Mouse (Mus musculus): ENCODE data around the gene Cox11. TPM values are rescaled to one million over a fixed set of nuclear protein-coding genes. Genes with fewer than 3 reads are reported as not detected.

Gene Cox11
- polyA plus RNA-seq, 1 experiment, result not detected

DNA sequence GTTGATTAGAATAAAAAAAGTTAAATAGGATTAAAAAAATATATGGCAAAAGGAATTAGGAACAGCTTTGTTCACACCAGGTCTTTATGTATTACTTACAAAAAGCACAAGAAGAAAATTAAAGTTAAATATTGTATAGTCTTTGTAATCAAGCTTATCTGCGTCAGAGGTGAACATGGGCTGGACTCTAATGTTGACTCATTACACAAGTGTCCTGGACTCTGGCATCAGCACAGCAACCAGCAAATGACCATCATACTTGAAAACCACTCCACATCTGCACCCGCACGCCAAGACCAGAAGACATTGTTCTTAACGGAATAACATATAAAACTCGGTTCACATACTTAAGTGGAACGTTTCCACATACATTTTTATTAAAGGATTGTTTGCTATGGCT lies 29.4 kb downstream of the Cox11 start:
- no peak overlapping the region for H3K4me3 ChIP-seq (ENCODE audit: insufficient read depth, low read depth, low read length)
- 98% methylated on average over 6 of the region's 6 CpGs for WGBS
- H3K27ac ChIP-seq (ENCODE audit: insufficient read depth, low read depth, low read length), result no peak overlapping the region
- TF ChIP-seq POLR2A (IDR thresholded peaks at IDR 0.05; ENCODE audit: insufficient read depth, low read depth, low read length) (no peak), CTCF (IDR thresholded peaks at IDR 0.05; ENCODE audit: insufficient read depth, low read depth, low read length) (no peak)
- peaks cover 4% of the 10 kb centered on the region; the same call in 1 of the 2 replicates for H3K4me1 ChIP-seq (ENCODE audit: control insufficient read depth, insufficient read depth, low read length)

DNA sequence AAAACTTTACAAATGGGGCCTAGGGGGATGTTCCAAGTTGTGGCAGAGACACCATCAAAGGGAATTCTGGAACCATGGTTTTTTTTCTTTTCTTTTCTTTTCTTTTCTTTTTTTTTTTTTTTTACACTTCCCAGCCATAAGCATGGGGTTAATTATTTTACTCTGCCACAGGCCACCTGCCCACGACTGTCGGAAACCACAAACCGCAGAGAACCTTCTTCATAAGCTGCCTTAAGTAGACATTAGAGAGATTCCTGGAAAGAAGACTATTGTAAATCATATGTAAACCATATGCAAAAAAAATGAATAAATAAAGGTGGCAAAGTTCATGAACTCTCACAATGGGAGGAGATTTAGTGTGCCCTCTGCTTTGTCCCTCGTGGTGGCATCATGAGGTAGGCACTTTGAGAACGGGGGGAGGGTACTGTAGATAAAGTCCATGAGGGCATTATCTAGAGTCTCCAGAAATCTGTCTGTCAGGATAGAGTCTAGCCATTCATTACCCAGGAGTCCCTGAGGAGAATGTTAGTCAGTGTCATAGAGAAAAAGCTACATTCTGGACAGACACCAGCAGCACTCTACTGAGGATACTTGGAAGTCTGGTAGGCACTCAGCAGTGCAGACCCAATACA lies 37.6 kb downstream of the Cox11 start:
- 90% methylated on average over 5 of the region's 5 CpGs for WGBS
- Histone ChIP-seq H3K27ac (ENCODE audit: insufficient read depth, low read depth, low read length) (no peak overlapping the region), H3K4me3 (ENCODE audit: insufficient read depth, low read depth, low read length) (no peak overlapping the region), H3K4me1 (ENCODE audit: control insufficient read depth, insufficient read depth, low read length) (no peaks in the 10 kb centered on the region)
- TF ChIP-seq CTCF (IDR thresholded peaks at IDR 0.05; ENCODE audit: insufficient read depth, low read depth, low read length), result no peak

DNA sequence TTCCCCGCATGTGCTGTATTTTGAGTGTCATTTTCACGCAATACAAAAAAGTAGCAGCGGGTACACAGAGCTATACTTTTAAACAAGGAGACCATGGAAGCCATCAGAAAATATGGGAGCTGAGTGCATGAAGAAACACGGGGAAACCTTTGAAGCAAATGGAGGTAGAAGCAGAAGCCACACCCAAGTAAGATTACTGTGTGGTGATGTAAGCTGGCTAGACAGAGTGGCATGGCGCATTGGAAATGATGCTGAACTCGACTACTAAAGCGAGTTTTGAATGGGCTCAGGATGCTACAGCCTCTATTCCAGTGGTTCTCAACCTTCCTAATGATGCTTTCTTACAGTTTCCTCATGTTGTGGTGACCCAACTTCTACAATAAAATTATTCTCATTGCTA lies 39.1 kb downstream of the Cox11 start:
- no peak for TF ChIP-seq POLR2A (IDR thresholded peaks at IDR 0.05; ENCODE audit: insufficient read depth, low read depth, low read length)
- TF ChIP-seq CTCF (IDR thresholded peaks at IDR 0.05; ENCODE audit: insufficient read depth, low read depth, low read length), result no peak
- 92% methylated on average over 7 of the region's 7 CpGs for WGBS
- Histone ChIP-seq H3K4me1 (ENCODE audit: control insufficient read depth, insufficient read depth, low read length) (no peaks in the 10 kb centered on the region), H3K27ac (ENCODE audit: insufficient read depth, low read depth, low read length) (no peak overlapping the region), H3K4me3 (ENCODE audit: insufficient read depth, low read depth, low read length) (no peak overlapping the region)

DNA sequence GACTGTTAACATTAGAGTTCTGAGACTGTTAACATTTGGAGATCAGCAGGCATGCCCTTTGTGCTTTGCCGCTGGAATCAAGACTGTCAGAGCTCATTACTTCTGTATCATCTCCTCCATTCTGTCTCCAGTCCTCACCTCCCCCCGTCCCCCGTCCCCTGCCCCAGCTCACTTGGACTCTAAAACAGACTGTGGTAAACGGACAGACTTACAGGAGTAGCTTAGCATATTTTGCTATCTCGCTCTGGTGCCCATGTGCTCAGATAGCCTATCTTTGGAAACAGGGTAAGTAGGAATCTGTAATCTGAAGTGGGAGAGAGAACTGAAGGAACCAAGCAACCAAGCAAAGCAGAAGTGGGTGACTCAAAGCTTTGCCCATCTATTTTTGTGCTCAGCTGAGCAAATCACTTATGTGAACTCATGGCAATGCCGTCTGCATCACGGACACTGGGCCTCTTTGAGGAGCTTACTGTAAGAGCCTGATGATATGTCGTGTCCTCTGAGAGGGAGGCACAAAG lies 39.9 kb downstream of the Cox11 start:
- H3K4me3 ChIP-seq (ENCODE audit: insufficient read depth, low read depth, low read length), result no peak overlapping the region
- TF ChIP-seq POLR2A (IDR thresholded peaks at IDR 0.05; ENCODE audit: insufficient read depth, low read depth, low read length) (no peak), CTCF (IDR thresholded peaks at IDR 0.05; ENCODE audit: insufficient read depth, low read depth, low read length) (no peak)
- H3K27ac ChIP-seq (ENCODE audit: insufficient read depth, low read depth, low read length), result peak overlapping the region; percentile 77
- no peaks in the 10 kb centered on the region for H3K4me1 ChIP-seq (ENCODE audit: control insufficient read depth, insufficient read depth, low read length)
- 48% methylated on average over 8 of the region's 8 CpGs for WGBS

DNA sequence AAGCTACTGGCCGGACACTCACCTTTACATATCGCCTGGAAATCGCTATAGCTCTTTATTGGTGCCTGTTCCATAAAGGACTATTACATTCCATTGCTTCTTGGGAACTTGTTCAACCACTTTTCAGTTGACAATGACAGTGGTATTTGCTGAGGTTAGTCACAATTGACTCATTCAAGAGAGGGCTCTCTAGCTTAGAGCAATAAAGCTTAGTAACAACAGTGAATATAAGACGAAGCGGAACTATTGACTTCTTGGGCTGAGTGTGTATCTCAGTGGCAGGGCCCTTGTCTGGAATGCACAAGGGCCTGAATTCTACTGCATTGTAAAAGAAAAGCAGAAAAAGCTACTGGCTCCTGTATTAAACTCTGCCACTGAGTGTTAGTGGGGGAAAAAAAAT lies 40.6 kb downstream of the Cox11 start:
- H3K4me1 ChIP-seq (ENCODE audit: control insufficient read depth, insufficient read depth, low read length), result no peaks in the 10 kb centered on the region
- no peak overlapping the region for H3K4me3 ChIP-seq (ENCODE audit: insufficient read depth, low read depth, low read length)
- 79% methylated on average over 5 of the region's 5 CpGs for WGBS
- TF ChIP-seq POLR2A (IDR thresholded peaks at IDR 0.05; ENCODE audit: insufficient read depth, low read depth, low read length), result no peak
- no peak for TF ChIP-seq CTCF (IDR thresholded peaks at IDR 0.05; ENCODE audit: insufficient read depth, low read depth, low read length)
- peak overlapping the region; percentile 77; the same call in 1 of the 2 replicates for H3K27ac ChIP-seq (ENCODE audit: insufficient read depth, low read depth, low read length)

DNA sequence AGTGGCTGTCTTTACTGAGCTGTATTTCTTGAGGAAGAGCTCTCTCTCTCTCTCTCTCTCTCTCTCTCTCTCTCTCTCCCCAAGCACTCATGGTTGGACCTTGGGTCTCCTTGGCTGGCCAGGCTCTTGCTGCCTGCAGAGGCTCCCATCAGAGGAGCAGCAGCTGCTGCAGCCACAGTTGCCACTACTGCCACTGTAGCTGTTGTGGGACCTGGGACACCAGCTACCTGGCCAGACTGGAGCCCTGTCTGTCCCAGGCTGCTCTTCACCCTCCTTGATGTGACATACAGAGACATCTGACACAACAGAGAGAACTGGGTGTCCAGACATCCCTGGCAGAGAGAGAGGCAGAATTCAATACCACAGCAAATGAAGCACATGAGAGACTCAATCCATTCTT lies 43.2 kb downstream of the Cox11 start:
- Histone ChIP-seq H3K4me1 (ENCODE audit: control insufficient read depth, insufficient read depth, low read length) (no peaks in the 10 kb centered on the region), H3K4me3 (ENCODE audit: insufficient read depth, low read depth, low read length) (no peak overlapping the region), H3K27ac (ENCODE audit: insufficient read depth, low read depth, low read length) (no peak overlapping the region)
- TF ChIP-seq POLR2A (IDR thresholded peaks at IDR 0.05; ENCODE audit: insufficient read depth, low read depth, low read length) (no peak), CTCF (IDR thresholded peaks at IDR 0.05; ENCODE audit: insufficient read depth, low read depth, low read length) (no peak)

DNA sequence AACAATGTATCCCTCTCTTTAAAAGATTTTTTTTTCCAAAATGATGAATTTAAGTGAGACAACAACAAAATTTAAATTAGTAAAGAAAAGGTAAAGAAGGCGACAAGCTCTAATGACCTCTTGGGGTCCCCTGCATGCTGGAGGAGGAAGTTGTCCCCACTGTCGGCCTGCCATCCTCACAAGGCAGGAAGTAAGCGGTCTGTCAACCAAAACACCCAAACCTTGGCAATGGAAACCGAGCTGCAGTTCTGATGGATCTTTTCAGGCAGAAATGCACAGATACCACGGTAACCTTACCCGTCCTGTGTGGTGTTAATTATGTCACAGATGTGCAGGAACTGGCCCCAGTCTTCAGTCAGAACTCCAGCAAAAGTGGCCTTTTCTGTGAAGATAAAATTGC lies 46.8 kb downstream of the Cox11 start:
- no peak overlapping the region for H3K4me3 ChIP-seq (ENCODE audit: insufficient read depth, low read depth, low read length)
- whole genome bisulfite sequencing, result 79% methylated on average over 6 of the region's 6 CpGs
- peaks cover 7% of the 10 kb centered on the region; the same call in 1 of the 2 replicates for H3K4me1 ChIP-seq (ENCODE audit: control insufficient read depth, insufficient read depth, low read length)
- TF ChIP-seq POLR2A (IDR thresholded peaks at IDR 0.05; ENCODE audit: insufficient read depth, low read depth, low read length) (no peak), CTCF (IDR thresholded peaks at IDR 0.05; ENCODE audit: insufficient read depth, low read depth, low read length) (no peak)
- no peak overlapping the region for H3K27ac ChIP-seq (ENCODE audit: insufficient read depth, low read depth, low read length)

DNA sequence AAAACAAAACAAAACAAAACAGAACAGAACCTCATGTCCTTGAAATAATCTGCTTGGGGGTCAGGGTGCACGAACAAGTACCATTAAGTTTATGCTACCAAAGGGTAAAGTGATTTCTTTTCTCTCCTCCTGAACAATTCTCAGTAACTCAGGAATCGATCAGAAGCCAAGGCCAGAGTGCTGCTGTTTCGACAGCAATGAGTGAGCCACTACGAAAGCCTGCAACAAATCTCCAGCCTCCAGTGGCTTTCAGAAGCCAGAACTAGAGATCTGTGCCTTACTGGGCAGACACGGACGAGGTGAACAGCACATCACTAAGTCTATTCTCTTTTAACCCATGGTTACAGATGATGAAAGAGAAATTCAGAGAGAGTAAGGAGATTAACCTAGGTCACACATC lies 47.2 kb downstream of the Cox11 start:
- WGBS, result 71% methylated on average over 6 of the region's 6 CpGs

DNA sequence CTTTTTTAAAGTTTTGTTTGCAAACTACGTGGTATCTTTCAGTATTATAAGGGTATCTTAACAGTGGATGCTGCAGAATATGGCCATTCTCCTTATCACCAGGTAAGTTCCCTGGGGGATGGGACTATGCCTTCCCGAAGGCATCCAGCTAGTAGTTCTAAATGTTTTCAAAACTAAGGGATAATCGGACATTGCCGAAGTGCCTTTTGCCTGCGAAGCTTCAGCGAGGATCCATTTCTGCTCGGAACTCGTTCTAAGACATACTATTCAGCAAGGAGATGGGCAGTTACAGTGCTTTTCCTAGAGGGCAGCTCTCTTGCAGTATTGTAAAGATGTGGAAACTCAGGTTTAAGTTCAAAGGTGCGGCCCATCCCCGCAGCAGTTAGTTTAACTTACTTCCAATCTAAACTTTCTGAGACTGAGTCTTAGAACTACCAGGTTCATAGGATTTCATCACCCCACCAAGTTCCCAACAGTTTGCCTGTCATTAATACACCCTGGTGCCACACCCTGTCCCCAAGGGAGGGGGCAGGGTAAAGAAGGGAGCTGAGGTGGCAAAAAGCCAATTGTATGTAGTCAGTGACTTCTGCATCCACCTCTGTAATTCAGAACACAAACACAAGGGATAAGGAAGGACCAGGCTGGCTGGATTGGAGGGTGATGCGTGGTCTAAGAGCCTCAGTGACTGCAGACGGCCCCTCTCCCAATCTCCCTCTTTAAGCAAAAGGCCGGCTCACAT lies 48.5 kb downstream of the Cox11 start:
- peaks cover 7% of the 10 kb centered on the region; the same call in 1 of the 2 replicates for H3K4me1 ChIP-seq (ENCODE audit: control insufficient read depth, insufficient read depth, low read length)
- 77% methylated on average over 13 of the region's 13 CpGs for whole genome bisulfite sequencing
- TF ChIP-seq CTCF (IDR thresholded peaks at IDR 0.05; ENCODE audit: insufficient read depth, low read depth, low read length) (no peak), POLR2A (IDR thresholded peaks at IDR 0.05; ENCODE audit: insufficient read depth, low read depth, low read length) (no peak)
- H3K4me3 ChIP-seq (ENCODE audit: insufficient read depth, low read depth, low read length), result peak overlapping the region; percentile 61
- no peak overlapping the region for H3K27ac ChIP-seq (ENCODE audit: insufficient read depth, low read depth, low read length)

More for the DNA sequence above, 47.2 kb downstream of the Cox11 start:
- Histone ChIP-seq H3K4me3 (ENCODE audit: insufficient read depth, low read depth, low read length) (no peak overlapping the region), H3K4me1 (ENCODE audit: control insufficient read depth, insufficient read depth, low read length) (peaks cover 7% of the 10 kb centered on the region; the same call in 1 of the 2 replicates), H3K27ac (ENCODE audit: insufficient read depth, low read depth, low read length) (no peak overlapping the region)
- TF ChIP-seq POLR2A (IDR thresholded peaks at IDR 0.05; ENCODE audit: insufficient read depth, low read depth, low read length) (no peak), CTCF (IDR thresholded peaks at IDR 0.05; ENCODE audit: insufficient read depth, low read depth, low read length) (no peak)
